ENCODE assay signal across 11 mouse cellular contexts in the genomic region with DNA sequence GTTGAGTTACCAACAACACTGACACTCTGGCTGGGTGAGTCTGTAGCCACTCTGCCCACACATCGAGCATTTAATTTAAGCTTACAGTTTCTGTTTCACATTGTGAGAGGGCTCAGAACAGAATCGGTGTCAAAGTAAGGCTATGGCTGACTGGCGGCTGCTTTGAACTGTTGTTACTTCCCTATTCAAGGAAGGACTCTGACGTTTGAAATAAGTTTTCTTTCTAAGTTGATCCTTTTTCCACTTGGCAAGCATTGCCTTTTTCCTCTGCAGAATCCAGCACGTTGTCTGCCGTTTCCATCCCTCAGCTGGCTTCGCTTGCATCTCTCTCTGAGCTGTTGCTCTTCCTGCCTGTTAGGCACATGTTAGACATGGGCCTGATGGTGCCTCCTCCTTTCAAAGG. TPM values are rescaled to one million over a fixed set of nuclear protein-coding genes. Genes with fewer than 3 reads are reported as not detected.
A peak's percentile ranks its signal among the peaks of the same experiment; 100 is the strongest.
DNase-seq lines count a peak whose midpoint lies in the region; ATAC-seq and TF ChIP-seq lines count a peak whose summit lies in the region.
"Had no signal": no experiment of that assay in that cellular context is flagged by ENCODE, and none has a peak within 500 bp of the region (broad histone marks: within the 10 kb centered on the region; RNA-seq: fewer than 3 reads in every experiment).

No protein-coding gene starts in this region.

- H3K9me3 ChIP-seq in heart, embryonic 11.5 days (replicated peaks; ENCODE audit: control insufficient read depth, low read length): no peaks in the 10 kb centered on the region
- H3K9me3 ChIP-seq in hindbrain, embryonic 14.5 days (ENCODE audit: control insufficient read depth, low read length): no peaks in the 10 kb centered on the region
- H3K9me3 ChIP-seq: stomach, embryonic 15.5 days had no signal

- ATAC-seq in heart, embryonic 11.5 days (replicated peaks; ENCODE audit: insufficient number of reproducible peaks, low FRiP score, low TSS enrichment): no peak
- ATAC-seq in megakaryocyte, adult 5-6 weeks (ENCODE audit: poor library complexity, severe bottlenecking): peak; percentile 89
- no peak for ATAC-seq in hindbrain, embryonic 14.5 days (ENCODE audit: low FRiP score)

- H3K4me1 ChIP-seq in heart, adult 2 months (ENCODE audit: control insufficient read depth, insufficient read depth, low read length): peaks cover 6% of the 10 kb centered on the region
- no peaks in the 10 kb centered on the region for H3K4me1 ChIP-seq in heart, embryonic 11.5 days (ENCODE audit: control insufficient read depth, insufficient read depth, low read length)
- H3K4me1 ChIP-seq in hindbrain, embryonic 14.5 days (replicated peaks; ENCODE audit: control insufficient read depth, insufficient read depth, low read length): no peaks in the 10 kb centered on the region

- H3K36me3 ChIP-seq in heart, adult 2 months (ENCODE audit: control insufficient read depth, insufficient read depth, low read length): no peaks in the 10 kb centered on the region
- no peaks in the 10 kb centered on the region; the same call in 1 of the 2 replicates for H3K36me3 ChIP-seq in heart, embryonic 11.5 days (ENCODE audit: control insufficient read depth, insufficient read depth, low read length)
- no peaks in the 10 kb centered on the region for H3K36me3 ChIP-seq in hindbrain, embryonic 14.5 days (replicated peaks; ENCODE audit: control insufficient read depth, insufficient read depth)
- H3K36me3 ChIP-seq: stomach, embryonic 15.5 days had no signal

- WGBS in heart, adult 2 months: 27% methylated on average over 7 of the region's 7 CpGs
- 70% methylated on average over 7 of the region's 7 CpGs for whole genome bisulfite sequencing in heart, embryonic 11.5 days (ENCODE audit: insufficient replicate concordance)
- WGBS in hindbrain, embryonic 14.5 days: 77% methylated on average over 7 of the region's 7 CpGs

- no peak overlapping the region for H3K9ac ChIP-seq in heart, adult 2 months (ENCODE audit: low read depth, low read length)
- no peak overlapping the region for H3K9ac ChIP-seq in heart, embryonic 11.5 days (ENCODE audit: low read depth, low read length)
- no peak overlapping the region for H3K9ac ChIP-seq in hindbrain, embryonic 14.5 days
- H3K9ac ChIP-seq: stomach, embryonic 15.5 days had no signal

- no peak for TF ChIP-seq POLR2A in heart, adult 2 months (IDR thresholded peaks at IDR 0.05; ENCODE audit: insufficient read depth, low read depth, low read length)

- DNase-seq in heart, adult 2 months: peak; percentile 16 to 19
- peak; percentile 60 for DNase-seq in thymus, postnatal 0 days (ENCODE audit: low spot score)
- no peak for DNase-seq in thymus, postnatal 10 days (ENCODE audit: low spot score in 2 of 2)
- no peak for DNase-seq in hindbrain, embryonic 14.5 days (ENCODE audit: low spot score)
- no peak for DNase-seq in embryo, embryonic 10.5 days (ENCODE audit: low spot score)
- DNase-seq in right cerebral cortex, postnatal 14 days: no peak
- DNase-seq: cerebellum, adult 18-20 months had no signal

- H3K79me2 ChIP-seq in heart, adult 2 months (replicated peaks; ENCODE audit: control insufficient read depth, insufficient read depth, low read length): no peaks in the 10 kb centered on the region

- TF ChIP-seq CTCF in heart, adult 2 months (IDR thresholded peaks at IDR 0.05): no peak

- H3K27me3 ChIP-seq in heart, adult 2 months (ENCODE audit: control insufficient read depth, insufficient read depth, low read length): no peaks in the 10 kb centered on the region
- H3K27me3 ChIP-seq in heart, embryonic 11.5 days (ENCODE audit: control insufficient read depth, insufficient read depth, low read length): no peaks in the 10 kb centered on the region
- H3K27me3 ChIP-seq in hindbrain, embryonic 14.5 days (ENCODE audit: control insufficient read depth, insufficient read depth, low read length): no peaks in the 10 kb centered on the region
- H3K27me3 ChIP-seq: stomach, embryonic 15.5 days had no signal

- H3K27ac ChIP-seq in heart, adult 2 months: peak overlapping the region; percentile 36; the same call in 1 of the 2 replicates
- no peak overlapping the region for H3K27ac ChIP-seq in heart, embryonic 11.5 days (ENCODE audit: low read depth, low read length)
- no peak overlapping the region for H3K27ac ChIP-seq in hindbrain, embryonic 14.5 days
- H3K27ac ChIP-seq: stomach, embryonic 15.5 days had no signal

- no peak overlapping the region for H3K4me2 ChIP-seq in heart, embryonic 11.5 days
- no peak overlapping the region for H3K4me2 ChIP-seq in hindbrain, embryonic 14.5 days (replicated peaks)
- H3K4me2 ChIP-seq: stomach, embryonic 15.5 days had no signal

- intact Hi-C loops in heart, adult 2 months (cut with DNase I): no loop called here

- no peak for TF ChIP-seq EP300 in heart, adult 2 months (IDR thresholded peaks at IDR 0.05; ENCODE audit: insufficient read depth, low read depth, low read length)

- H3K4me3 ChIP-seq in heart, adult 2 months: peak overlapping the region; percentile 9; the same call in 1 of the 2 replicates
- no peak overlapping the region for H3K4me3 ChIP-seq in heart, embryonic 11.5 days (ENCODE audit: low read depth, low read length)
- no peak overlapping the region for H3K4me3 ChIP-seq in hindbrain, embryonic 14.5 days (replicated peaks; ENCODE audit: low read length)
- H3K4me3 ChIP-seq: erythroblast, embryonic 14.5 days; stomach, embryonic 15.5 days had no signal

RNA-seq across cellular contexts. Expression of a gene that starts 38.7 kb away (rescaled TPM):
- 10 to 100 TPM in 1 of 2 experiments, 1 to 10 TPM in 1; 9.1 to 10.4 TPM for total RNA-seq in heart, adult 2 months (2021)
- polyA plus RNA-seq in heart, adult 2 months (2012; rRNA removed): 12.5 and 19.9 TPM in 2 replicates
- 38.2 and 42.2 TPM in 2 replicates for polyA plus RNA-seq in heart, embryonic 11.5 days (2014; fragmentation: Nextera tagmentation; extraction: Ambion mirVana)
- polyA plus RNA-seq in thymus, postnatal 0 days (2015; fragmentation: Nextera tagmentation; extraction: Ambion mirVana): 24.3 and 28.1 TPM in 2 replicates
- total RNA-seq in megakaryocyte, adult 5-6 weeks (2015): 21.9 and 26.9 TPM in 2 replicates
- 7.8 and 18.7 TPM in 2 replicates for total RNA-seq in megakaryocyte, adult 5-6 weeks (2017)
- polyA plus RNA-seq in hindbrain, embryonic 14.5 days (2014; fragmentation: Nextera tagmentation; extraction: Ambion mirVana): 35.0 and 47.1 TPM in 2 replicates

RNA-seq across cellular contexts. Expression of a gene that starts 47.3 kb away (rescaled TPM):
- total RNA-seq in heart, adult 2 months (2021): 1 to 10 TPM in 1 of 2 experiments, under 1 TPM in 1; 0.99 to 2.9 TPM
- polyA plus RNA-seq in heart, adult 2 months (2012; rRNA removed): 0.68 and 2.0 TPM in 2 replicates
- polyA plus RNA-seq in heart, embryonic 11.5 days (2014; fragmentation: Nextera tagmentation; extraction: Ambion mirVana): 1.8 and 2.5 TPM in 2 replicates
- polyA plus RNA-seq in thymus, postnatal 0 days (2015; fragmentation: Nextera tagmentation; extraction: Ambion mirVana): 0.24 and 0.35 TPM in 2 replicates
- 2.0 and 3.0 TPM in 2 replicates for total RNA-seq in megakaryocyte, adult 5-6 weeks (2015)
- 0.70 and 1.7 TPM in 2 replicates for total RNA-seq in megakaryocyte, adult 5-6 weeks (2017)
- polyA plus RNA-seq in hindbrain, embryonic 14.5 days (2014; fragmentation: Nextera tagmentation; extraction: Ambion mirVana): 4.3 and 5.0 TPM in 2 replicates

Comparison
In these comparisons a context has a peak if more than half of its experiments do, and no peak if none do; other contexts are left out.
1. DNase-seq: peak in heart, adult 2 months (2 of 2) and thymus, postnatal 0 days (single experiment); none in thymus, postnatal 10 days (0 of 2), hindbrain, embryonic 14.5 days (single experiment), embryo, embryonic 10.5 days (single experiment) and right cerebral cortex, postnatal 14 days (single experiment).